Mouse (Mus musculus) limb, embryonic 13.5 days (tissue): ENCODE results near the gene Spata25. TPM values are rescaled to one million over a fixed set of nuclear protein-coding genes. Genes with fewer than 3 reads are reported as not detected.
A peak's percentile ranks its signal among the peaks of the same experiment; 100 is the strongest.

Experiments used
- ATAC-seq: fragments of 200-750 bp; cut with Nextera tagmentation; 2 replicates; pipeline ENCODE4 v1.8.0; 2017; ENCODE audit warnings: low read depth, moderate number of reproducible peaks, moderate TSS enrichment; ENCODE audit not compliant: low FRiP score
- H3K27ac ChIP-seq: fragments of 300-500 bp; sonication (generic); 2 replicates; pipeline ENCODE4 v1.5.1; 2015; ENCODE audit warnings: inconsistent platforms, mild to moderate bottlenecking, moderate library complexity
- H3K27me3 ChIP-seq: fragments of 300-500 bp; sonication (generic); 2 replicates; pipeline ENCODE4 v1.6.1; 2015; ENCODE audit warnings: mild to moderate bottlenecking, inconsistent platforms
- H3K36me3 ChIP-seq: fragments of 300-500 bp; sonication (generic); 2 replicates; pipeline ENCODE4 v1.6.1; 2015; ENCODE audit warnings: inconsistent platforms, mild to moderate bottlenecking, moderate library complexity
- H3K4me1 ChIP-seq: fragments of 300-500 bp; sonication (generic); 2 replicates; pipeline ENCODE4 v1.6.1; 2015; ENCODE audit warnings: inconsistent platforms
- H3K4me2 ChIP-seq: fragments of 300-500 bp; sonication (generic); replicated peaks from 2 replicates; pipeline ENCODE4 v1.6.1; 2015; ENCODE audit warnings: inconsistent platforms, mild to moderate bottlenecking, moderate library complexity
- H3K4me3 ChIP-seq: fragments of 300-500 bp; sonication (generic); 2 replicates; pipeline ENCODE4 v1.5.1; 2015; ENCODE audit warnings: moderate library complexity, mild to moderate bottlenecking, inconsistent platforms
- H3K9ac ChIP-seq: fragments of 300-500 bp; sonication (generic); 2 replicates; pipeline ENCODE4 v1.6.1; 2015; ENCODE audit warnings: mild to moderate bottlenecking, inconsistent platforms
- H3K9me3 ChIP-seq: fragments of 300-500 bp; sonication (generic); 2 replicates; pipeline ENCODE4 v1.6.1; 2016; ENCODE audit warnings: inconsistent platforms
- WGBS: fragments of 180-500 bp; shearing (Covaris S2); methylation state at CpG from one replicate; pipeline ENCODE4 v1.1.7; 2015; 5-methylcytosine and 5-hydroxymethylcytosine counted together
- polyA plus RNA-seq: library from polyadenylated mRNA; unstranded; fragments of >200 nt; fragmentation: Nextera tagmentation; extraction: Ambion mirVana; gene quantifications from 2 replicates; pipeline ENCODE4 v1.2.1, GENCODE M21; 2015

The Spata25 gene
- polyA plus RNA-seq, 1 experiment from 2014 or later, result not detected

GRCm38 (mm10) chr2:164835164-164835563 is 6.8 kb upstream of the Spata25 start:
- Histone ChIP-seq H3K27ac (no peak overlapping the region), H3K4me1 (peaks cover 18% of the 10 kb centered on the region), H3K9me3 (no peaks in the 10 kb centered on the region), H3K36me3 (peaks cover 47% of the 10 kb centered on the region), H3K27me3 (no peaks in the 10 kb centered on the region), H3K4me3 (peak overlapping the region; percentile 78), H3K4me2 (peak overlapping the region; percentile 98), H3K9ac (no peak overlapping the region)
- 90% methylated on average over 4 of the region's 4 CpGs for WGBS
- ATAC-seq, result no peak

GRCm38 (mm10) chr2:164834531-164834930 is 6.2 kb upstream of the Spata25 start:
- no peak overlapping the region for H3K27ac ChIP-seq
- no peaks in the 10 kb centered on the region for H3K27me3 ChIP-seq
- H3K9ac ChIP-seq, result peak overlapping the region; percentile 86
- peaks cover 18% of the 10 kb centered on the region for H3K4me1 ChIP-seq
- peak overlapping the region; percentile 78 for H3K4me3 ChIP-seq
- no peak for ATAC-seq
- peak overlapping the region; percentile 98 for H3K4me2 ChIP-seq
- 43% methylated on average over 8 of the region's 8 CpGs for WGBS
- peaks cover 41% of the 10 kb centered on the region for H3K36me3 ChIP-seq
- H3K9me3 ChIP-seq, result no peaks in the 10 kb centered on the region

GRCm38 (mm10) chr2:164833314-164833959 is 5.1 kb upstream of the Spata25 start, which contains the start of gene Neurl2:
Neurl2 (minus strand) TSS chr2:164833456.
- Histone ChIP-seq H3K4me1 (peaks cover 18% of the 10 kb centered on the region), H3K4me2 (peak within 1 kb of the TSS; percentile 98), H3K9me3 (no peaks in the 10 kb centered on the region), H3K36me3 (peaks cover 37% of the 10 kb centered on the region), H3K4me3 (peak within 1 kb of the TSS; percentile 78), H3K27me3 (no peaks in the 10 kb centered on the region), H3K9ac (peak within 1 kb of the TSS; percentile 86), H3K27ac (peak within 1 kb of the TSS; percentile 75)
- WGBS, result under 1% methylated on average over 31 of the region's 31 CpGs
- peak; percentile 75 for ATAC-seq

- Histone ChIP-seq H3K9ac (peak within 1 kb of the TSS; percentile 86), H3K4me2 (peak within 1 kb of the TSS; percentile 98), H3K4me1 (peaks cover 18% of the 10 kb centered on the region), H3K36me3 (peaks cover 37% of the 10 kb centered on the region), H3K27ac (peak within 1 kb of the TSS; percentile 75), H3K9me3 (no peaks in the 10 kb centered on the region), H3K27me3 (no peaks in the 10 kb centered on the region), H3K4me3 (peak within 1 kb of the TSS; percentile 78)
- ATAC-seq, result peak; percentile 34; the same call in 1 of the 2 replicates
- 1% methylated on average over 35 of the region's 35 CpGs for WGBS
These were observed 4.5 kb upstream of the Spata25 start, which contains the start of gene Ctsa for GRCm38 (mm10) chr2:164832748-164833301. Ctsa (plus strand) TSS chr2:164832873.

GRCm38 (mm10) chr2:164832032-164832747 is 3.9 kb upstream of the Spata25 start:
- H3K9ac ChIP-seq, result peak overlapping the region; percentile 86

GRCm38 (mm10) chr2:164831029-164831428 is 2.7 kb upstream of the Spata25 start:
- Histone ChIP-seq H3K4me2 (no peak overlapping the region), H3K36me3 (peaks cover 39% of the 10 kb centered on the region), H3K27me3 (no peaks in the 10 kb centered on the region), H3K4me1 (peaks cover 18% of the 10 kb centered on the region), H3K4me3 (no peak overlapping the region), H3K27ac (no peak overlapping the region), H3K9ac (no peak overlapping the region), H3K9me3 (no peaks in the 10 kb centered on the region)
- ATAC-seq, result no peak
- 79% methylated on average over 10 of the region's 10 CpGs for WGBS

More at GRCm38 (mm10) chr2:164832032-164832747, 3.9 kb upstream of the Spata25 start:
- H3K4me1 ChIP-seq, result peaks cover 18% of the 10 kb centered on the region
- H3K9me3 ChIP-seq, result no peaks in the 10 kb centered on the region
- no peaks in the 10 kb centered on the region for H3K27me3 ChIP-seq
- no peak for ATAC-seq
- H3K36me3 ChIP-seq, result peaks cover 38% of the 10 kb centered on the region
- 59% methylated on average over 16 of the region's 16 CpGs for WGBS
- H3K27ac ChIP-seq, result peak overlapping the region; percentile 75; the same call in 1 of the 2 replicates
- peak overlapping the region; percentile 78 for H3K4me3 ChIP-seq
- peak overlapping the region; percentile 98 for H3K4me2 ChIP-seq

GRCm38 (mm10) chr2:164829090-164829489 is 753 bp upstream of the Spata25 start:
- Histone ChIP-seq H3K9ac (no peak overlapping the region), H3K27ac (no peak overlapping the region), H3K9me3 (no peaks in the 10 kb centered on the region), H3K4me2 (no peak overlapping the region), H3K27me3 (no peaks in the 10 kb centered on the region), H3K36me3 (peaks cover 46% of the 10 kb centered on the region), H3K4me3 (no peak overlapping the region), H3K4me1 (peaks cover 8% of the 10 kb centered on the region)
- ATAC-seq, result no peak
- 100% methylated on average over 1 of the region's 1 CpGs for WGBS

- H3K4me1 ChIP-seq, result peaks cover 8% of the 10 kb centered on the region
- no peaks in the 10 kb centered on the region for H3K9me3 ChIP-seq
- 0 out of 2 replicates have a peak overlapping the region, but pooled peaks have one; percentile 14 for H3K9ac ChIP-seq
- H3K27ac ChIP-seq, result no peak overlapping the region
- WGBS, result 85% methylated on average over 16 of the region's 16 CpGs
- no peaks in the 10 kb centered on the region for H3K27me3 ChIP-seq
- no peak overlapping the region for H3K4me3 ChIP-seq
- H3K4me2 ChIP-seq, result no peak overlapping the region
- no peak for ATAC-seq
- peaks cover 46% of the 10 kb centered on the region for H3K36me3 ChIP-seq
These were observed 1.0 kb downstream of the Spata25 start for GRCm38 (mm10) chr2:164827146-164827850.

GRCm38 (mm10) chr2:164825521-164825920 is 2.8 kb downstream of the Spata25 start:
- Histone ChIP-seq H3K27me3 (no peaks in the 10 kb centered on the region), H3K9me3 (no peaks in the 10 kb centered on the region), H3K4me3 (no peak overlapping the region), H3K4me2 (no peak overlapping the region), H3K27ac (no peak overlapping the region), H3K4me1 (peaks cover 10% of the 10 kb centered on the region), H3K36me3 (peaks cover 56% of the 10 kb centered on the region), H3K9ac (no peak overlapping the region; the same call in 1 of the 2 replicates)
- no peak for ATAC-seq
- WGBS, result 95% methylated on average over 17 of the region's 17 CpGs

- no peaks in the 10 kb centered on the region for H3K9me3 ChIP-seq
- no peak overlapping the region for H3K9ac ChIP-seq
- peak overlapping the region; percentile 71; the same call in 1 of the 2 replicates for H3K4me3 ChIP-seq
- ATAC-seq, result no peak
- H3K36me3 ChIP-seq, result peaks cover 61% of the 10 kb centered on the region
- H3K27ac ChIP-seq, result no peak overlapping the region
- peaks cover 10% of the 10 kb centered on the region for H3K4me1 ChIP-seq
- no peaks in the 10 kb centered on the region for H3K27me3 ChIP-seq
- H3K4me2 ChIP-seq, result peak overlapping the region; percentile 74
- 92% methylated on average over 4 of the region's 4 CpGs for WGBS
These were observed 4.4 kb downstream of the Spata25 start for GRCm38 (mm10) chr2:164823969-164824368.

- peak; percentile 21; the same call in 1 of the 2 replicates for ATAC-seq
- WGBS, result 3% methylated on average over 10 of the region's 10 CpGs
- H3K27ac ChIP-seq, result peak overlapping the region; percentile 67; the same call in 1 of the 2 replicates
- H3K36me3 ChIP-seq, result peaks cover 53% of the 10 kb centered on the region
- peak overlapping the region; percentile 76 for H3K9ac ChIP-seq
- no peaks in the 10 kb centered on the region for H3K27me3 ChIP-seq
- peaks cover 10% of the 10 kb centered on the region for H3K4me1 ChIP-seq
- H3K4me3 ChIP-seq, result peak overlapping the region; percentile 71
- H3K9me3 ChIP-seq, result no peaks in the 10 kb centered on the region
- H3K4me2 ChIP-seq, result peak overlapping the region; percentile 74
These were observed 5.2 kb downstream of the Spata25 start for GRCm38 (mm10) chr2:164823181-164823585.
